Mouse (Mus musculus): ENCODE data around the gene Dync1i2.

DNA sequence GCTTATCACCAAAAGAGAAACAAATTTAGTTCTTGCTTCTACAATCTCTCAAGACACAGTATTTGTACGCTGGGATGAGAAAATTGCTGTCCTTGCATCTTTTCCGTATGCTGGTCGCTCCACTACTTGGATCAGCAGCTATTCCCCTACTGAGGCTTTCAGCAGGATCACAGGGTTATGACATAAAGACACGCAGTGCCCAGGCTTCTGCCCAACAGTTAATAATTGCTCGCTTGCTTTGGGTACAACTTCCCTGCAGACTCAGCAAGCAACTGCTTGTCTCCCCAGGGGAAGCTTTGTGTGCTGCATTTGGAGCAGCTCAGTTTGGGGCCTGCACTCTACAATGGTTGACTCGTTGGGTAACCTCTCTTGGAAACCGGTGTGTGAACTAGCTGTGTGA lies 64.2 kb downstream of the Dync1i2 start:
- TF ChIP-seq CTCF (IDR thresholded peaks at IDR 0.05): no peak
- no peak for TF ChIP-seq POLR2A (IDR thresholded peaks at IDR 0.05; ENCODE audit: insufficient read depth, low read depth, low read length)
- TF ChIP-seq EP300 (IDR thresholded peaks at IDR 0.05; ENCODE audit: insufficient read depth, low read depth, low read length): no peak
